Mouse (Mus musculus): Measurements from ENCODE around the gene Galntl6.

- TF ChIP-seq CTCF (IDR thresholded peaks at IDR 0.05) (no peak), EP300 (IDR thresholded peaks at IDR 0.05) (no peak)
Measured at GRCm38 (mm10) chr8:57807060-57807459, 1105.4 kb downstream of the Galntl6 start.

All from lung, postnatal 0 days (tissue).